Mouse (Mus musculus) heart, adult 8-10 months (tissue): ENCODE results near the gene Nmnat2. TPM values are rescaled to one million over a fixed set of nuclear protein-coding genes. Genes with fewer than 3 reads are reported as not detected.
"Not testable (repeated sequence)": the region's sequence is repeated elsewhere in the genome, so short reads cannot be mapped to it uniquely, and the experiment has no call there.

Experiments
- DNase-seq: peaks from one replicate; pipeline ENCODE4 v3.0.0; 2022; ENCODE audit warnings: low spot score
- total RNA-seq, 4 experiments: library from RNA; stranded (reverse); gene quantifications; 2 replicates each; pipeline ENCODE4 v1.2.4; 2022

Nmnat2 gene
- total RNA-seq, 4 experiments from 2014 or later, result 0.16 to 0.46 (median 0.32) TPM

DNA sequence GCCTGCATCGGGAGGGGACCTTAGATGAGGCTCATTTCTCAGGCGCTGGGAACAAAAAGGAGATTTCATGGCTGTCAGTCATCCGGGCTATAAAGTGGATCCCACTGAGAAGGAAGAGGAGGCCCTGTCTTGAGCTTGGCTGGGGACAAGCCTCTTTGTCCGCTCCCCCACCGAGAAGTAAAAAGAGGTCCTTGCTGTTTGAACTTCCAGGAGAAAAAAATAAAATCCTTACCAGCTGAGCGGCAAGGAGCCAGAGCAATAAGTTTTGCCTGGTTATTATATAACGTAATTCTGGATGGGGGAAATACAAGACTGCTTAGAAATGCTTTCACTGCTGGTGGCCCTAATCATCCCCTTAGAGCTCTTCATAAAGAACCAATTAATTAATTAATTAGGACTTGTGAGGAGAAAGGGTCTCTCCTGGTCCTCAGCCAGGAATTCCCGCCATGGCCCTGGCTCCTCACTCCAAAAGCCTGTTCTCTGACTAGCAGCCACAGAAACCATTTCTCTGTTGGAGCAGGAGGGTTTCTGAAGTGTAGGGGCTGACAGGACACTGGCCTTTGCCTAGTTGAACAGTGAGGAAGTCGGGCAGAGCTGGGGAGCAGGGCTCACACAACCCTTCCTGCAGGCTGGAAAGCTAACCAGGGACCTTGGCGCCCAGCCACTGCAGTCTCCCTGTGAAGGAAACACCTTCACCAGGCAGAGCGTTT, 99.5 kb downstream of the Nmnat2 start:
- DNase-seq, result no peak

DNA sequence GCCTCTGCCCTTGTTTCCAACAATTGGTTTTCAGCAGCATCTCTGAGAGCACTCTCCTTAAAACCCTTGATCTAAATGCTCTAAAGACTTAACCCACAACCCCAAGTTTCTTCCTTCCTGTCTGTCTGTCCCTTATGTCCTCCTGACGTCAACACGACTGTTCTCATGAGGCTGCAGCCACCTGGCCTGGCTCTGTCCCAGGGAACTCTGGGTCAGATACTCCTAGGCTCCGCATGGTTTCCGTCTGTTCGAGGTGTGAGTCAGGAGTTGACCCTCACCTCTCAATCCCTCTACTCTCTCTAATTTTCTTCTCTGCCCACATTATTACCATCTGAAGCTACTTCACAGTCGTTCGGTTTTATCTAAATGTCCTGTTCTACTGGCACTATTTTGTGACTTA, 103.5 kb downstream of the Nmnat2 start:
- DNase-seq, result no peak

- DNase-seq, result no peak
These were observed 104.8 kb downstream of the Nmnat2 start for GRCm38 (mm10) chr1:153059626-153060025.

DNA sequence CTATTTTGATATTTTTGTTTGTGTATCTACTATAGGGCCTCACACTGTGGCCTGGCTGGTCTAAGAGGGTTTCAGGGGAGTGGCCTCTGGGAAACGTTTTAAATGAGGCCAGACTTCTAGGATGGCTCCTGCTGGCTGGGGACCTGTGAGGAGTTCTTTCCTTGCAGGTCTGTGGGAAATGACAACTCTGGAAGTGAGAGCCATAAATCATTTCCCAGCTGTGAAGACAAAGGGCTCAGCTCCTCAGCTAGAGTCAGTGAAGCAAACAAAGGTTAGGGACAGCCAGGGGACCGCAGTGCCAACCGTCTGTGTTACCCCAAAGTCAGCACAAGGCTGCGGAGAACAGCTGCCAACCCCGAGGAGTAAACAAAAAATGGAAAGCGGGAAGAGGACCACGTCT, 107.8 kb downstream of the Nmnat2 start:
- DNase-seq, result no peak

DNA sequence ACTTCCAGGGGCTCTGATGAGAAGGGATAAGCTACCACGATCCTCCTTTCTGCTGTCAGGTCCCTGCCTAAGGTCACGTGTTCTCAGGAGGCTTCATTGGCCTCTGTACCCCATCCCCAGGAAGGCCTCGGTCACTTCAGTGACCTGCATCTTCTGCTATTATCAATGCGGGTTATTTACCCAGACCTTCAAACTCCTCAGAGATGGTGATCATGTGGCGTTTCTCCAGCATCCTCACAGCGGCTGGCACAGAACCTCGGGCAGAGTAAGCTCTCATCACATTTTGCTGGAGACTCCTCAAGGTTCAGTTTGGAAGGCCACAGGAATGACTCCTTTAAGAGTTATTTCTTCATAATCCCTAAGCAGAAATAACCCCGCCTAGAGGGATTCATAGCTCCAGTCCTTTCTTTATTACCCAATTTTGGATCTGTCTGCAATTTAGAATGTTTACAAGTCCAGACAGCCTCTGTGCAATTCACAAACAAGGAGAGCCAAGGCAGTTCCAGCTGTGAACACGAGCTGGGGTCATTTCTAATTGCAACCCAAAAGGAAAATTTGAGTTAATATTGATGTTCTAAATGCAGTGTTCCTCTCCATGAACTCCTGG, 110.1 kb downstream of the Nmnat2 start:
- no peak for DNase-seq

DNA sequence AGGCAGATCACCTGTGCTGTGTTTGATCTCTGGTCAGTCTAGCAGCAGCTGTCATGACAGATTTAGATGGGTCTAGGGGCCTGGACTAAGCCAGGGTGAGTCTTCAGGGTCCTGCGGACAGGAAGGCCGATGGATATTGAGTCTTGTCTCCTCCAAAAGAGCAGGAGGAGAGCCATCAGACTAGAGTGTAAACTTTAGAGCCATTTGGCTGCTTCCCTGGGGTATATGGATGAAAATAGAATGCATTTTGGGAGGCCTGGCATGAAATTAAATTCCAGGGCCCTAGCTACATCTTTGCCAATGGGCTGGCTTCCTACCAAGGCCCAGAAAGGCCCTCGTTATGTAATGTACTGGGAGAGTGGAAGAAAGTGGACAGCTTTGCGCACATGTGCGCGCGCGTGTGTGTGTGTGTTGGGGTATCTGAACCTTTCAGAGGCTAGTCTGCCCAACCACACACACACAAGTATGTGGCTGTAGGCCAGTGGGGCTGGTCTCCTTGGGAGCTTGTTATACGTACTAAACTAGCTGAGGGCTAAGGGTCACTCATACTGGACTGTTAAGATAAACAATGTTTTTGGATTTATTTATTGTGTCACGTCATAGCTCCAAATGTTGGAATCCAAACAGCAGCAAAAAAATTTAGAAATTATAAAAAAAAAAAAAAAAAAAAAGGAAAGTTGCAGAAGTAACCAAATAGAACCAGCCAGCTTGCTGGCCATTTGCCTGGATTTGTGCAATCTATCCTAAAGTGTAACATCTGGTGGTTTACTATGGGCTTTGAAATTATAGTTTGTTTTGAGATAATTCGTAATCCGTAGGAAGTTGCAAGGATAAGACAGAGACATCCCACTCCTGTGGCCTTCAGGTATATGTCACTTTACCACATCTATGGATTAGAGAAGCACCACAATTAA, 110.9 kb downstream of the Nmnat2 start:
- peak; percentile 77 for DNase-seq

GRCm38 (mm10) chr1:153066387-153066781, 111.6 kb downstream of the Nmnat2 start:
- DNase-seq, result no peak

- DNase-seq, result no peak
These were observed 116.8 kb downstream of the Nmnat2 start for GRCm38 (mm10) chr1:153071563-153071962.

DNA sequence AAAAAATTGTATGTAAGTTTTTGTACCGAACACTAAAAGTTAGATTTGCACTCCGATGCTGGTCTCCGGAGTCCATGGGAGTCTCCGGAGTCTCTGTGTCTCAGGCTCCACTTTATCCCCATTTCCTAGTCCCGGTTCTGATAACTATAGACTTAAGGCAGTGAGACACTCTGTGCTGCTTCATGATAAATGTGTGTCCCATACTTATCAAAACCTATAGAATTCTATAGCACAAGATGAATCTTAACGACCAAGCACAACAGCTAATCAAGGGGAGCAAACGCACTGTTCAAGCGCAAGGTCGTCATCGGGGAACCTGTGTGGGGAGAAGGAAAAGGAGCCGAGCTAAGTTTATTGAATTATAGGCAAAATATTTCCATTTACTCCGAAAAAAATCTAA, 117.2 kb downstream of the Nmnat2 start:
- no peak for DNase-seq

DNA sequence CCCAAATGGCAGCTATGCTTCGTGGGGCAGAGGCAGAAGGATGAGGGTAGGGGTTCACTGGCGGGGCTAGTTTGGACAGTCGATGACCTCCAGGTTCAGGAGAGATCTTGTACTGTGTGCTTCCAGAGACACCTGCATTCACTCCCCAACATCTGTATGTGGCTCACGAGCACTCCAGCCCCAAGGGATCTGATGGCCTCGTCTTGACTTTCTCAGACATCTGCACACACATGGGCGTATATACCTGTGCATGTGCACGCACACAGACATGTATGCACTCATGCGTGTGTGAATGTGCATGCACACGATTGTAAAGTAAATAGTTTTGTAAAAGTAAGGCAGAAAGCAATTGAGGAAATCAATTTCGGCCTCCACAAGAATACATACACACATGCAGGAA, 117.9 kb downstream of the Nmnat2 start:
- DNase-seq, result no peak

- DNase-seq, result no peak
These were observed 118.6 kb downstream of the Nmnat2 start for GRCm38 (mm10) chr1:153073441-153073840.

DNA sequence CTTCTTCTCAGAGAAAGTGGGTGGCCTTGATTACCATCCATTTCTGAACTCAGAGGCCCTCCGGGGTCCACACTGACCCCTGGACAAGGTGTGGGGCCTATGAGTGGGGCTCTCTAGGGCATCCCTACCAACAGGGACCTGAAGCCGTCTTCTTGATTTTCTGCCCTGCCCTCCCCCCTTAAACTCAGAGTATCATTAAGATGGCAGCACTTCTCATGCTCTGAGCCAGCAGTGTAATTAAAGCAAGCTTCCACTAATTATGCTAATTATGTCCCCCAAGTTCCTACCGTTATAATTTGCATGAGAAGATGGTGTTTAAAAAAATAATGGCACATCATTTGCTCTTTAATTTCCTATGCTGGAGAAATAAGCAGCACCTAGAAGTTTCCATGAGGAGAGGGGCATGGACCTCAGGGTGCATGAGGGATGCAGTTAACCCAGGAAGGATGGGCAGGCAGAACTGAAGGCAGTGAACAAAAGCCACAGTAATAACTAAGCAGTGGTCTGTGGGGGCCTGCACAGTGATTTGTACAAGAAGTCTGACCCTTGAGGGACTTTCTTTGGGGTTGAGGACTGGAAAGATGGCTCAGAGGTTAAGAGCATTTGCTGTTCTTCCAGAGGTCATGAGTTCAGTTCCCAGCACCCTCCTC, 120.4 kb downstream of the Nmnat2 start:
- no peak for DNase-seq

DNA sequence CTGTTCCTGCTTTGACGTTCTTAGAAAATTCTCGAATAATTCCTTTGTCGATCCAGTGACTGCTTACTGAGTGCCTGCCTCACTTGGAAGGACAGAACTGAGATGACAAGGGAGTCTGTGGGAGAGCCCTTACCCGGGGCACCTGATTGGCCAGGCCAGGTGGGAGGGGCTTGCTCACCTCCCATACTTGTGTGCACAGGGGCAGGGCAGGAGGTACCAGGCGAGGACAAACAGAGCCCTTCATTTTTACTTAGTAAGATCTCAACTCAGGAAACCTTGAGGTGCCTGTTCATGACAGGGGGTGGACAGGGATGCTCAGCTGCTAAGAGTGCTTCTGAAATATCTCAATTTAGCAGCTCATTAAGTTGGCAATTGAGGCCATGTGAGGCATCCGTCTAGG, 121.2 kb downstream of the Nmnat2 start:
- no peak for DNase-seq

- not testable (repeated sequence) for DNase-seq
These were observed 128.4 kb downstream of the Nmnat2 start for GRCm38 (mm10) chr1:153083233-153083632.

GRCm38 (mm10) chr1:153084191-153084590, 129.4 kb downstream of the Nmnat2 start:
- no peak for DNase-seq

DNA sequence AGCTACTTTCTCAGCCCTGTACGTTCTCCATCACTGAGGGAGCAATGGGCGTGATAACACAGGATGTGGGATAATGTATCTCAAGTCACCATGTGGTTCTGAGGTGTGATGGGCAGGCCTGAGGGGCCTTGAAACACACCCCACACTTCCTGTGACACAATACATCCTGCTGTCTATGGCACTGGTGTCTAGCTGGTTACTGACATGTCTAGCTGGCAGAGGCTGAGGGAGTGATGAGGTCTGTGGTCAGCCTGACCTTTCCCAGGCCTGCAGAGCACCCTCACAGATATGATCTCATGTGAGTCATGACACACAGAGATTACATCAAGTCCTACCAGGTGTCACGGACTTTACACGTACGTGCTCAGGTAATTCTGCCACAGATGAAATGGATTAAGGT, 130.4 kb downstream of the Nmnat2 start:
- no peak for DNase-seq

GRCm38 (mm10) chr1:153087771-153088170, 133.0 kb downstream of the Nmnat2 start:
- no peak for DNase-seq

DNA sequence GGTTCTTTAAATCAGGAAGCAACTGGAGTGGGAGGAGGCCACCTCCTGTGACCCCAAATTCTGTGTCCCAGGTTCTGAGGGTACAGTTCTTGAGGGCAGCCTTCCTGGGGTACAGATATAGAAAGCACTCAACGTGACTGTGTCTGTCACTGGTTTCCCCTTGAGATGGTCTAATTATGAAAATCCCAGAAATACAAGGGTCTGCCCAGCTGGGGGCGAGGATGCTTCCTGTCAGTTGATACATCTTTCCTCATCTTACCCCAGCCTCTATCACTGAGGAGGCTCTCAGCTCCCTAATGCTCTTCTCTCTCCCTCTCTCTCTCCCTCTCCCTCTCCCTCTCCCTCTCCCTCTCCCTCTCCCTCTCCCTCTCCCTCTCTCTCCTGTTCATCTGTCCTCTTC, 135.3 kb downstream of the Nmnat2 start:
- DNase-seq, result no peak

GRCm38 (mm10) chr1:153090807-153091206, 136.0 kb downstream of the Nmnat2 start:
- DNase-seq, result no peak

DNA sequence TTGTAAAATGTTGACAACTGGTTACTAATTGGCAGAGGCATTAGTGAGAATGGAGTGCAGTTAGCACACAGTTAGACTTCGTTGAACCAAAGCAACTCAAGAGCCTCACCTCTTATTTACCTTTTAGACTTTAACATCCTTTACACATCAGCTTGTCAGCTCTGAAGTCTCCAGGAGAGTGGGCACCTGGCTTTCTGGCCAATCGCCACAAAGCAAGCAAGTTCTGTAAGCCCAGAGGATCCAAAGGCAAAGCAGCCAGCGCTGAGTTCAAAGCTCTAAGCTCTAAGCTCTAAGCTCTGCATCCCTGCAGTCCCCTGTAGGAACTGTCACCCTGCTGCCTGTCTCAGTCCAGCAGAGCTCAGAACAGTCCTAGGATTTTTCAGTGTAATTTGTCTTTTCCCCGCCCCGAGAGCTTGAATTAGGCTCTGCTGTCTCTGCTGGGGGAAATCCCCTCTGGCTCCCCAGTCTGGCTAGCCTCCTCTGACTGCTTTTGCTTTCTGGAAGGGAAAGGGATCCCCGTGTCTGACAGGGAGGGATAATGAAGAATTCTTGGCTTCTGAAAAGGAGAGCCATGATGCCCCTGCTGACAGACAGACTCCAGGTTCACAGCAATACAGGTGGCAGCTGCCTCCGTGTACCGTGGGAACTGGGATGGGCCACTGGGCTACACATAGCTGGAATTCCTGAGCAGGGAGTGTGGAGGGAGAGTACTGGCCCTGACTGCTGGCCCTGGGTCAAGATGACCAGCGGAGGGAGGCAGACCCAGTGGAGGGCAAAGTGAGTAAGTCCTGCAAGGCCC, 136.8 kb downstream of the Nmnat2 start:
- peak; percentile 28 for DNase-seq
